Mouse (Mus musculus): ENCODE measurements at regions not wholly inside any gene's neighbourhood (a gene's known extent, or its start where the extent isn't known, plus 50 kb on each side); places are given as distances from the start of the nearest gene placed in this dataset.

DNA sequence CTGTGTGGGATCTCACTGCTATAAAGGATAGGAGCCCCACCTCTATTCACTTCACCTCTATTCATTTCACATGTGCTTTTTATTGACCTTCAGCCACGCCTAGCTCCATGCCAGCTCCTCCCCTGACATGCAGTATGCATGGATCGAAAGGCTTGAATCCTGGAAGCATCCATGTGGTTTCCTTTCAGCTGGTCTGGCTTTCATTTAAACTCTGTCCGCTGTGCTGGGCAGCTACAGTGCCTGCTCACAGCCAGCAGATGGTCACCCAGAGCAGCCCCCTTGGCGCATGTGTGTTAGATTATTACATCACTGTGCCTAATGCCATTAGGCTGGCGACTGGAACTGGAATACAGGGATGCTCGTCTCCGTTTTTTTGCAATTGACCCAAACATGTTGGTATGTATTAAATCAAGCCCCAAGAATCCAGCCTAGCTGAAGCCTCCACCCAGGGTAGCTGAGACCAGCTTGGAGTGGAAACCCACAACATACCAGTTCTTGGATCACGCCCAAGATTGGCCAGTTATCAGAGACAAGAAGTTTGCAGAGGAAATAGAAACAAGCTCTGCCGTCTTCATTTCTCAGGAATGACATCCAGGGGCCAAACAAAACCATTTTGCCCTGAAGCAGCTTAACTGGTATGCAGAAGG is 113.2 kb downstream of the Inhbb start:
- in situ Hi-C loops (cut with MboI, MseI), result no loop called here

DNA sequence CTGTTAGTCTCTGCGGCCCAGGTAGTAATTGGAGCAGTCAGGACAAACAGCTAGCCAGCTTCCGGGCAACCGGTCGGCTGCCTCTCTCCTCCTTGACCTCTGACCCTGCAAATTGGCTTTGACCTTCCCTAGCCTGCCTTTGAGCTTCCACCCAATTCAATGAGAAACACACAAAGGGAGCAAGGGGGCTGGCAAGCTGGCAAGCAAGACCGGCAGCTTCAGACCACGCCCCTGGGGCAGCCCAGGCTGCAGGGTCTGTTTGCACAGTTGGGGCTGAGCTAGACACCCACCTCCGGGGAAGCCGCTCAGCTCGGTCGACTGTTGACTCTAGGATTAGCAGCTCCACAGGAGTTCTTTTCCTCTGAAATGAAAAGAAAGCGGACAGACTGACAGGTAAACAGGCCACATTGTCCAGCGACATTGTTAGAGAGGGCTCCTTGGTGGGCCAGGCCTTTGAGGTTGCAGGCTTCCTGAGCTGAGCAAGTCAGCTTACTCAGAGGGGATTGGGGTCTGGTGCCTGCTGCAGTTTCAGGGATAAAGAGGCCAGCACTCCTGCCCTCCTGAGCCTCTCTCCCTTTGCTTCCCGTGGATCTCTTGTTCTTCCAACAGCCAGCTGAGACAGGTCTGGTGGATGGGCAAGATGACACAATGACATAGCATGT is 116.6 kb downstream of the Inhbb start:
- in situ Hi-C loops (cut with MboI, MseI), result no loop called here

DNA sequence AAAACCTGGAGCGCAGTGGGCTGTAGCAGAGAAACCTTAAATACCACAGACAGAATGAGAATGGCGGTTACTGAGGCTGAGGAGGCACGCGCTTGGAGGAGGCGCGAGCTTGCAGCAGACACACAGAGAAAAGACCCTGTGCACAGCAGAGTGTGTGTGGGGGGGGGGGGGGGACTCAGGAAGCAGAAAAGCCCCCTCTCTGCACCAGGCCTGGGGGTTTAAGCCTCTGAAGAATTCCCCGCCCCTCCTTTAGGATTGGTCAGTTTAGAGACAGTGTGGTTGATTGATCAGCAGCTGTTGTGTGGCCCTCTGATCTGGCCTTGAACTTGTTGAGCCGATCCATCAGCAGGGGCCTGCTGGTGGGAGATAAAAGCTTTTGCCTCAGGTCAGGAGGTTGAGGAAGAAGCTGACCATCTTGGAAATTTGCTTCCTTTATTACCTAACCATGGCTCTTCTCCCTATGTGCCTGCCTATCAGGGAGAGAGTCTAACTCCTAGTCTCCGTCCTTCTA is 117.5 kb downstream of the Inhbb start:
- in situ Hi-C loops (cut with MboI, MseI), result no loop called here

DNA sequence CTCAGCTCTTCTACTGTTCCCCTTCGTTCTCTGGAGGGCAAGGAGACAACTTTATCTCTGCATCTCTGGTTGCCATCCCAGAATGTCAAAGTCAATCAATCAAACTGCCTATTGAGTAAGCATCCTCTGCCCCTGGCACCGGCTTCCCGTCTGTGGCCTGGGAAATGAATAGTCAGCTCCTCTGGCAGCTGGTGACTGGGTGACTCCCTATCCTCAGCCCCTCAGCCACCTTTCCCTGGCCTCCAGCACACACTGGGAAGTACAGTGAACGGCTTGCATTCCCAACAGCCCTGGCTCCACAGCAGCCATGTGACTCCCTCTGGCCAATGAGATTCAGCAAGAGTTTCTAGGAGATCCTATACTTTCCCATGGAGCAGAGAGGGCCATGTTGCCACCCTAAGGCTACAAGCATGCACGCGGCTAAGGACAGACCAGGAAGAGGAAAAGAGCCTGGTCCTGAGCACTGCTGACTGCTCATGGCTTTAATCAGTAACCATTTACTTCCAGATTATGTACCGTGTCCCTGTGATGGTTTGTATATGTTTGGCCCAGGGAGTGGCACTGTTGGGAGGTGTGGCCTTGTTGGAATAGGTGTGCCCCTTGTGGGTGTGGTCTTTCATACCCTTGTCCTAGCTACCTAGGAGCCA is 119.6 kb downstream of the Inhbb start:
- in situ Hi-C loops (cut with MboI, MseI), result no loop called here

DNA sequence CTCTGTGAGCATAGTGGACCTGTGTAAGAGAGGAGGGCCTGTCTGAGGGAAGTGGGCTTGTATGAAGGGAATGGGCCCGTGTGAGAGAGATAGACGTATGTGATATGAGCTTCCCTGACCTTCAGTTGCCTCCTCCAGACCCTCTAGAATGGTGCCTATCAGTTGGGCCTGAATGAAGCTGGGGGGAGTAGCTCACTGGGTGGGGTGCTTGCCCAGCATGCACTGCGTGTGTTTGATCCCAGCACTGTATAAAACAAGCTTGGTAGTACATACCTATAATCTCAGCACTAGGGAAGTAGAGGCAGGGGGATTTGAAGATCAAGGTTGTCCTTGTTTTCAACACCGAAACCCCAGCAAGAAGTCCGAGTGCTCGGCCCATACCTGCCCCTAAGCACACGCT is 120.1 kb downstream of the Inhbb start:
- in situ Hi-C loops (cut with MboI, MseI), result no loop called here

DNA sequence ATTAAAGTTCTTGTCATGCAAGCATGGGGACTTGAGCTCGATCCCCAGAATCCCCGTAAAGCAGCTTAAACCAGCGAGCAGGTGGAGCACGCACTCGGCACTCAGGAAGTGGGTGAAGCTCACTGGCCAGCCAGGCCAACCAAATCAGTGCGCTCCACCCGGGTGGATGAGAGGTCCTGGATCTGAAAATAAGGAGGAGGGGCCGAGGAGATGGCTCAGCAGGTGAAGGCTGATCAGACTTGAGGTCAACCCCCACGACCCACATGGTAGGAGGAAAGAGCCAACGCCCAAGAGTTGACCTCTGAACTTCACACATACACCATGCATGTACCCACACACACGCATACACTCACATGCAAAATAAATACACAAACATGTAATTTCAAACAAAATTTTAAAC is 120.8 kb downstream of the Inhbb start:
- in situ Hi-C loops (cut with MboI, MseI), result no loop called here

DNA sequence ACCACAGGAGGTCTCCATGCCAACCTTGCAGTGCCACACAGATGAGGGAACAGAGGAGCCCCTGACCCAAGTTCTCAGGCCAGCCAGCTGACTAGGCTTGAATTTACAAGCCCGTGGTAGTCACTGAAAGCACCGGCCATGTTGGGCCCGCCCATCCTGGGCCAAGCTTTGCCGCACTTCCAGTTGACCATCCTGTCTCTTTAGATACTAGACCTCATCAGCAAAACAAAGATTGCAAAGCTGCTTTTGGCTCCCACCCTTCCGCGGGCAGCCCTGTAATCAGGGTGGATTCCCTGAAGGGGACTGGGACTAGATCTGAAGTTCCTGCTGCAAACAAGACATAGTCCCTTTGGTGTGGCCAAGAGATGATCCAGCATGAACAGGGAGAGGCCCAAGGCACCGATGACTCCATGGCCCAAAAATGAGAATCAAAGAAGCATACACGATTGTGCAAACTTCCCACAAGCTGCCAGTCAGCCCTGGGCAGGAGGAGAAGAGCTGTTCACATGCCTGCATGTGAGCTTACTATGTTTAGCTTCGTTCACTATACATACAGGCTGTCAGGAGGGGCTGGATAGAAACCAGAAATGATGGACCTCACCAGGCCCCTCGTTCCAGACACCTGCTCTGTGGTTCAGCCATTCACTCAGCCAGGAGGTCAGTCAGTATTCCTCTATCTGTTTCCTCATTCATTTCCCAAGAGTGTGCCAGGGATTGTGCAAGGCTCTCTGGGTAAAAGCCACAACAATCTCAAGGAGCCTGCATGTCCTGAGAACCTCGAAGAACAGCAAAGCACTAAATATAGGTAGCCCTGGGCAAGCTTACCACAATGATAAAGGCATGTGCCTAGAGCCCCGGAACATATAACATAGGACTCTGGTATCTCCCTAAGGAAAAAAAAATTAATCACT is 122.0 kb downstream of the Inhbb start:
- in situ Hi-C loops (cut with MboI, MseI), result no loop called here

DNA sequence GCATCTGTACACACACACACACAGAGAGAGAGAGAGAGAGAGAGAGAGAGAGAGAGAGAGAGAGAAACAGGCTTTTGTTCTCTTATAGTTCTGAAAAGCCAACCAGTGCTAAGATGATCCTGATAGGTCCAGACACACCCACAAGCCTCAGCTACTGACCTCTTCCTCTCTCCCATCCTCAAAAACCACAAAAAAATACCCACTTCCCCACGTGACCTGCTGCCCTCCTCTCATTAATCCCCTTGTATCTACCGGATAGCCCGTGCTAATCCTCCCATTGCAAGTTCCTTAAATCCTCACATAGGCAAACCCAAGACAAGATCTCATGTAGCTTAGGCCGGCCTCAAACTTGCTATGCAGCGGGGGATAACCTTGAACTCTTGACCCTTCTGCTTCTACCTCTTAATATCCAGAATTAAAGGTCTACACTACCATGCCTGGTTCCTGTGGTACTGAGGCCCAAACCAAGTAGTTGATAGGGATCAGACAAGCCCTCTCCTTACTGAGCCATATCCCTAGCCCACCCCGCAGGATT is 123.3 kb downstream of the Inhbb start:
- in situ Hi-C loops (cut with MboI, MseI), result no loop called here

DNA sequence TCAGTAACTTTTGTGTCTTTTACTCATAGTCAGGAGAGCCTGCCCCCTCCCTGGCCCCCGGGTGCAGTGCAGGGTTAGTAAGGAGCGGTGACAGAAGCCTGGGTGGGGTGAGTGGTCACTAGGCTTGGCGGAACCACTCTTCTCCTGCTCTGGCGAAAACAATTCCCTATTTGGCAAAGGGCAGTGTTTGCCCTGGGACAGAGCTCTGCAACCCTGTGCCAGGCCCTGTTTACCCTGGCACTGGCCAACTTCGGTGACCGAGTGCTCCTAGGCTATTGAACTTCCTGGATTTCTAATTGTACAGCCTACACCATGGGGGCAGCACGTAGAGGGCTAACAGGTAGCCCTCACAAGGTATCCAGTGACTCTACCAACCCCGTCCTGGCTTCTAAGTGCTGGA is 126.9 kb downstream of the Inhbb start:
- in situ Hi-C loops (cut with MboI, MseI), result no loop called here

DNA sequence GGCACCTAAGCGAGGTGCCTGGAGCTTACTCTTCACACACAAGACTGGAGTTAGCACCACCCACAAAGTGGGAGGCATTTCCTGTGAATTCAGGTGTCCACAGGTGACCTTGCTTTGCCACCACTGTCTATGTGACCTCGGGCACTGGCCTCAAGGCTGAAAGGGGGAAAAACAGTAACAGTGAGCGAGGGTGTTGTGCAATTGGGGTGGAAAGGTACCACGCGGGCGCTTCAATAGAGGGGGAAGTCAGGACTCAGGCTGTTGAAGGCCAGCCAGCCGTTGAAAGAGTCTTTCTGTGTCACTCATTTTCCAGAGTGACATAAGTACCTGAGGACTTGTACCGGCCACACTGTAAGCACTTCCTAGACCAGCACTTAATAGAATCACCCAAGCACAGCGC is 128.2 kb downstream of the Inhbb start:
- in situ Hi-C loops (cut with MboI, MseI), result no loop called here

DNA sequence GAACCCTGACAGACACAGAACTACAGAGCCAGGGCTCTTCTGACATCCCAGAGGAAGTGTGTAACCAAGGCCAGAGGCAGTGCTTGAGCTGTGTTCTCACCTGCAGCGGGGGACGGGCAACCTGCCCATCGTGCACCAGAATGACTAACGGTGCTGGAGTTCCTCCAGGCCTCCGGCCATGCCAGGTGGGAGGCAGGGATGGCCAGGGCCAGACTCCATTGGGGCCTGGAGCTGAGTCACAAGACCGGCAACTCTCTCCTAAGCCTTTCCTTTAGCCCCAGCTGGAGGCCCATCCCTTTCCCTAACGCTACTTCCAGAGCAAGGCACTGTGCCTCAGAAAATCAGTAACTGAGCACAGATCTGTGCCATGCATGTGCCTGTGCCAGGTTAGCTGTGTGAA is 129.8 kb downstream of the Inhbb start:
- in situ Hi-C loops (cut with MboI, MseI), result no loop called here

DNA sequence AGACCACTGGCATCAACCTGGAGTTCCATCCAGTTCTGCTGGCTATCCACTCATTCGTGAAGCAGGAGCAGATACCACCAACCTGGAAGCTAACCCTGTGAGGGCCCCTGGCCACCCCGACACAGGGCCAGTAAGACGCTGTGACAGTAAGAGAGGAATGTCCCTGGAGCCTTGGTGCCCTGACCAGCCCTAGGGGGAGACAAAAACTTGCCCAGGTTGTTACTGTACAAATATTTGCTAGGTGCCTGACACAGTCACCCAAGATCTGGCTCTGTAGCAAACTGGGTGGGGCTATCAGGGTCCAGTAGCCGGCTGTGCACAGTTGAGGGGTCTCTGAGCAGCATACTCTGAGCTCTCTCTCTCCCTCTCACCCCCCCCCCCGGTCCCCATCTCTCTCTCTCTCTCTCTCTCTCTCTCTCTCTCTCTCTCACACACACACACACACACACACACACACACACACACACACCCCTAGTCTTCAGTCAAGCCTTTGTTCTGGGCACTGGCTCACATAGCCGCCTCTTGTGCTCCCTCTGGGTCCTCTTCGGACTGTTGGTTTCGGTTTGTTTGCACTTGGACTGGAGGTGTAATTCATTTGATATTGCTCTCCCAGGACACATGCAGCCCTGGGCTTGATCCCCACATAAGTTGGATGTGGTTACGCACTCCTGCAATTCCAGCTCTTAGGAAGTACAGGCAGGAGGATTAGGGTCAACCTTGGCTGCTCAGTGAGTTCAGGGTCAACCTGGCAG is 131.7 kb downstream of the Inhbb start:
- in situ Hi-C loops (cut with MboI, MseI), result no loop called here

DNA sequence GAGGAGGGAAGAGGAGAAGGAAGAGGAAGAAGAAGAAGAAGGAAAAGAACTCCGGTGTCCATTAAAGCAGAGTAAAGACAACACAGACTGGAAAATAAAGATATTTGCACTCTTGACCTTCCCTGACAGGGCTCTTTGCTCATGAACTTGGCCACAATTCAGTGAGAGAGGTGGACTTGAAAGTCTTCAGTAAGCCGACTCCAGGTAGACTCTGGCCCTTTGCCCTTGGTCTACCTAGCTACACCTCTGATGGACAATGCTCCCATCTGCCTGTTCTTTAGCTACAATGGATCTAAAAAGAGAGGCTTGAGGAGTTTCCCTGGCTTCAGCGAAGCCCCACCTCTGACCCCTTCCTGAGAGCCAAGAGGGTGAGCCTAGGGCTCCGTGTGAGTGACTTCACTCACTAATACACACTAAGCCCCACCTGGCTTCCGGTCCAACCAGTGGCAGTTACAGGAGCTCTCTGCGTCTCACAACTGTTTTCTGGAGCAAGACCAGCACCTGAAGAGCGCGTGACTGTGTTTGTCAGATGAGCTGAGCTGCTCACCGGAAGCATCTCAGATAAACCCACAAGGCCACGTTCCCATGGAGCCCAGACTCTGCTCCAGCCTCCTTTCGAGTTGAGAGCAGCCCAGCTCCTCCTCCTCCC is 132.4 kb downstream of the Inhbb start:
- in situ Hi-C loops (cut with MboI, MseI), result no loop called here

DNA sequence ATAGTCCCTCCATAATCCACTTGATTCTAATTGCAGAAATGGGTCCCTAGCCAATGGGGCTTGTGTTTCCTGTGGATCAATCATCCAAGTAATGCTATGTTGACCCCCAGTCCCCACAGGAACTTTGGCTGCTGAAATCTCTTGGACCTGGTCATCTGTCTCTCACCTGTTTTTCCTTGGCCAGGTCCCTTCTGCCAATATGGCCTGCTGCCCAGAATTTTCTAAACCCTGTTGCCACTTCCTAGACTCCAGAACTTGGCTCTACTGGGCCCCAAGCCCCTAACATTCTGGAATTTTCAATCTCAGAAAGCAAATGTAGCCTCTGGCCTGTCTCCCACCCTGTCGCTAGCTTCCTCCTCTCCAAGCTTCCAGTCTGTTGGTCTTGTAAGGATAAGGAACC is 139.6 kb downstream of the Inhbb start:
- in situ Hi-C loops (cut with MboI, MseI), result no loop called here

DNA sequence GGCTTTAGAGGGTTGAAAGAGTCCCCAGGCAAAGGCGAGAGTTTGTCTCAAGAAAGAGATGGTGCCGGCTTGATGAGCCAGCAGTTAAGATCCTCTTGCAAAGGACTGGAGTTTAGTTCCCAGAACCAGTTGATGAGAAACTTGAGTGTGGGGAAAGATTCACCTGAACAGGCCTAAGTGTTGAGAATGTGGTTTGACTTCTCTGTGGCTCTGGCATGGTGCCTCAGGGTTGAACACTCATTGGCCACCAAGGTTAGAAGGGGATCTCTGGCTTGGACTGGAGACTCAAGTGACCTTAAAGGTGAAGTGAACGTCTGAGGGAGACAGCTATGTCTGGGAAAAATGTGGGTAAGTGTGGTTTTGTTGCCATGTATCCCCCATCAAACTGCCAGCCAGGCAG is 142.8 kb downstream of the Inhbb start:
- in situ Hi-C loops (cut with MboI, MseI), result no loop called here

DNA sequence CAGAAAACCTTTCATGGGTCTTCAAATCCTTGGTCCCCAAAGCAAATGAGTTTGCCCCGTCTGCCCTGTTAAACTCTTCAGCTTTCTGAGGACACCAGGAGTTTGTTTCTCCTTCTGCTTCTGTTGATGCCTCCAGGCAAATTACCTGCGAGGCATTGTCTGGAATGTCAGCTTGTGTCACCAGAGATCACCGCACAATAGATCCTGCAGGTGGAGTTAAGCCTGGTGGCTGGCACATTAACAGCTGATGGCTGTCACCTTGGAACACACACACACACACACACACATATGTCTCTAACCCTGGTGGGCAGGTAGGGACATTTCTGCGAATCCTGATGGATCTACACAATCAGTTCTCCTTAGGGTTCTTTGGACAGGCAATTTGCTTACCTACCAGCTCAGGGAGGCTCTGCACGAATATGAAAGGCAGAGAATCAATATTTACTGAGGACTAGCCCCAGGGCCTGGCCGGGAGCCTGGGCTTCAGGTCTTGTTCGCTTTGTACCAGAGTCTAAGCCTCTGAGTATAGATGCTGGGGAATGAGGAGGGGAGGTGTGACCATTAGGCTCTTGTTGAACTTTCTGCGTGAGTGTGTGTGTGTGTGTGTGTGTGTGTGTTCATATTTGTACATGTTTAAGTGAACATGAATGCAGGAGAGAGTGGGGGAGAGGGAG is 143.4 kb downstream of the Inhbb start:
- in situ Hi-C loops (cut with MboI, MseI), result no loop called here

DNA sequence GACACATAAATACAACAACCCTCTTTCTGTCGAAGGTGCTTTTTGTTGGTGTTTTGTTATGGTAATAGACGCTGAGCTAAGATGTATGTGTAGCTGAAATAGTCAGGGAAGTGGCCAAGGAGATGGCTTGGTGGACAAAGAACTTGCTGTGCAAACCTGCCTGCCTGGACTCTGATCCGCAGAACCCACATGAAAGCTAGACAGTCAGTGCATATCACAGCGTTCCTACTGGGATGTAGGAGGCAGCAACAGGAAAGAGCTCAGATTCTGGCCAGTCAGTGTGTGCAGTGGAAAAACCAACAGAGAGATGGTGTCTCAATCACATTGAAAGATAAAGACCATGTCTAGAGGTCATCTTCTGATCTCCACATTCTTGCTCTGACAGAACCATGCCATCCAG is 144.1 kb downstream of the Inhbb start:
- in situ Hi-C loops (cut with MboI, MseI), result no loop called here

DNA sequence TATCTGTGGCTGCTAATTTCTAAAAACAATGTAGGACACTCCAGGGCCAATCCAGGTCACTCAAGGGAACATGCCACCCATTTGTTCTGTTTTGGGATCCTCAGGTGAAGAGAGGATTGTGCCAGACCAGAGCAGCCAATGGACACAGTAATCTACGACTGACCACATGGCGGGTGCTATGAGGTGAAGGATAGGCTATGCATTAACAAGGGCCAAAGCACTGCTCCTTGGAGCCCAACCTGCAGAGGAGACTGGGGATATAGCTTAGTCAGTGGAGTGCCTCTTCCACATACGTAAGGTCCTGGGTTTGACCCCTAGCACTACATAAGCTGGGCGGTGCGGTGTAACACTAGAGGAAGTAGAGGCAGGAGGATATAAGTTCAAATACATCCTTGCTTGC is 156.0 kb downstream of the Inhbb start:
- in situ Hi-C loops (cut with MboI, MseI), result no loop called here

DNA sequence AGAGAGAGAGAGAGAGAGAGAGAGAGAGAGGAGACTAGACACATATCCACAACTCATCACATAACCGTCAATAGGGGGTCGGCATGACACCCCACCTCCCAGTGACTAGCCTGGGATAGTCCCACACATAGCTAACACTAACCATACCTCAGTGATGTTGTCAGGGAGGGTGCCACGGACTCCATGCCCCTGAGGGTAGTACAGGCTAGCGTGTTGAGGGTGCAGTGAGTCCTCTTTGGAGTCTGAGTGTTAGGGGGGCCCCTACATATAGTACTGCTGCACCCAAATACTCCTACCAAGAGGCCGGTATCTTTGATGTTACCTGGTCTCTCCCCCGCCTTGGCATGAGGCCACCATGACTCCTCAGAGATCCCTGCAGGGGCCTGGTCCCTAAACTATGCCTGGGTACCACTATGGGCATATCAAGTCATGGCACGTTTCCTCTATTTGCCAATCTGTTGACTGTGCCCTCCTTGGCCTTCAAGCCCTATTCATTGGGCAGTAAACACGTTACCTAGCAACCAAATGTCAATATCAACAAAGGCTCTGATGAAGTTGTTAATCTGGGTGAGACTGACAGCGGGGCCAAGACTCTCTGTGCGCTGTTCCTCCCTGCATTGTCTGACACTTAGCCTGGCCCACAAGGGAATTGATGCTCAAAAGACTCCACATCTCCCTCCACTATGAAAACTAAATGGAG is 156.7 kb downstream of the Inhbb start:
- in situ Hi-C loops (cut with MboI, MseI), result no loop called here
